Mouse (Mus musculus) limb, embryonic 13.5 days (tissue): ENCODE data around the gene Zfp512b. TPM values are rescaled to one million over a fixed set of nuclear protein-coding genes. Genes with fewer than 3 reads are reported as not detected.

Source experiments
- ATAC-seq: fragments of 200-750 bp; cut with Nextera tagmentation; 2 replicates; pipeline ENCODE4 v1.8.0; 2017; ENCODE audit warnings: low read depth, moderate number of reproducible peaks, moderate TSS enrichment; ENCODE audit not compliant: low FRiP score
- H3K27ac ChIP-seq: fragments of 300-500 bp; sonication (generic); 2 replicates; pipeline ENCODE4 v1.5.1; 2015; ENCODE audit warnings: inconsistent platforms, mild to moderate bottlenecking, moderate library complexity
- H3K27me3 ChIP-seq: fragments of 300-500 bp; sonication (generic); 2 replicates; pipeline ENCODE4 v1.6.1; 2015; ENCODE audit warnings: mild to moderate bottlenecking, inconsistent platforms
- H3K36me3 ChIP-seq: fragments of 300-500 bp; sonication (generic); 2 replicates; pipeline ENCODE4 v1.6.1; 2015; ENCODE audit warnings: inconsistent platforms, mild to moderate bottlenecking, moderate library complexity
- H3K4me1 ChIP-seq: fragments of 300-500 bp; sonication (generic); 2 replicates; pipeline ENCODE4 v1.6.1; 2015; ENCODE audit warnings: inconsistent platforms
- H3K4me2 ChIP-seq: fragments of 300-500 bp; sonication (generic); replicated peaks from 2 replicates; pipeline ENCODE4 v1.6.1; 2015; ENCODE audit warnings: inconsistent platforms, mild to moderate bottlenecking, moderate library complexity
- H3K4me3 ChIP-seq: fragments of 300-500 bp; sonication (generic); 2 replicates; pipeline ENCODE4 v1.5.1; 2015; ENCODE audit warnings: moderate library complexity, mild to moderate bottlenecking, inconsistent platforms
- H3K9ac ChIP-seq: fragments of 300-500 bp; sonication (generic); 2 replicates; pipeline ENCODE4 v1.6.1; 2015; ENCODE audit warnings: mild to moderate bottlenecking, inconsistent platforms
- H3K9me3 ChIP-seq: fragments of 300-500 bp; sonication (generic); 2 replicates; pipeline ENCODE4 v1.6.1; 2016; ENCODE audit warnings: inconsistent platforms
- WGBS: fragments of 180-500 bp; shearing (Covaris S2); methylation state at CpG from one replicate; pipeline ENCODE4 v1.1.7; 2015; 5-methylcytosine and 5-hydroxymethylcytosine counted together
- polyA plus RNA-seq: library from polyadenylated mRNA; unstranded; fragments of >200 nt; fragmentation: Nextera tagmentation; extraction: Ambion mirVana; gene quantifications from 2 replicates; pipeline ENCODE4 v1.2.1, GENCODE M21; 2015

Gene Zfp512b
- polyA plus RNA-seq, 1 experiment from 2014 or later = 69.4 TPM

- Histone ChIP-seq H3K4me1 (peaks cover 17% of the 10 kb centered on the region), H3K36me3 (peaks cover 20% of the 10 kb centered on the region), H3K4me2 (no peak overlapping the region), H3K9me3 (no peaks in the 10 kb centered on the region), H3K4me3 (no peak overlapping the region), H3K27ac (no peak overlapping the region), H3K27me3 (no peaks in the 10 kb centered on the region), H3K9ac (0 out of 2 replicates have a peak overlapping the region, but pooled peaks have one; percentile 2)
- ATAC-seq = no peak
- WGBS = 85% methylated on average over 7 of the region's 7 CpGs
These were observed 14.5 kb downstream of the Zfp512b start for GRCm38 (mm10) chr2:181577981-181578581.

- WGBS = 74% methylated on average over 2 of the region's 2 CpGs
- H3K4me1 ChIP-seq = peaks cover 13% of the 10 kb centered on the region
- peaks cover 27% of the 10 kb centered on the region for H3K36me3 ChIP-seq
- H3K4me3 ChIP-seq = no peak overlapping the region
- no peak overlapping the region for H3K9ac ChIP-seq
- no peaks in the 10 kb centered on the region for H3K27me3 ChIP-seq
- H3K9me3 ChIP-seq = no peaks in the 10 kb centered on the region
- no peak overlapping the region for H3K27ac ChIP-seq
- ATAC-seq = no peak
- H3K4me2 ChIP-seq = no peak overlapping the region
These were observed 15.5 kb downstream of the Zfp512b start for GRCm38 (mm10) chr2:181577126-181577525.

GRCm38 (mm10) chr2:181576613-181577012 is 16.0 kb downstream of the Zfp512b start:
- 87% methylated on average over 2 of the region's 2 CpGs for WGBS
- Histone ChIP-seq H3K4me3 (no peak overlapping the region), H3K36me3 (peaks cover 32% of the 10 kb centered on the region), H3K27me3 (no peaks in the 10 kb centered on the region), H3K4me1 (peaks cover 10% of the 10 kb centered on the region), H3K9me3 (no peaks in the 10 kb centered on the region), H3K4me2 (no peak overlapping the region), H3K9ac (no peak overlapping the region), H3K27ac (no peak overlapping the region)
- no peak for ATAC-seq

GRCm38 (mm10) chr2:181574921-181575545 is 17.6 kb downstream of the Zfp512b start:
- peaks cover 34% of the 10 kb centered on the region for H3K36me3 ChIP-seq
- no peak for ATAC-seq
- no peak overlapping the region for H3K4me2 ChIP-seq
- 92% methylated on average over 7 of the region's 7 CpGs for WGBS
- H3K9ac ChIP-seq = no peak overlapping the region
- 0 out of 2 replicates have a peak, but pooled peaks cover 1% of the 10 kb centered on the region for H3K4me1 ChIP-seq
- H3K27me3 ChIP-seq = no peaks in the 10 kb centered on the region
- H3K27ac ChIP-seq = no peak overlapping the region
- H3K9me3 ChIP-seq = no peaks in the 10 kb centered on the region
- no peak overlapping the region for H3K4me3 ChIP-seq

- Histone ChIP-seq H3K27ac (no peak overlapping the region), H3K27me3 (no peaks in the 10 kb centered on the region), H3K4me2 (no peak overlapping the region), H3K9ac (no peak overlapping the region), H3K36me3 (peaks cover 36% of the 10 kb centered on the region), H3K9me3 (no peaks in the 10 kb centered on the region), H3K4me1 (no peaks in the 10 kb centered on the region), H3K4me3 (no peak overlapping the region)
- WGBS = 90% methylated on average over 9 of the region's 9 CpGs
- no peak for ATAC-seq
These were observed 18.6 kb downstream of the Zfp512b start for GRCm38 (mm10) chr2:181573961-181574360.

- Histone ChIP-seq H3K9ac (no peak overlapping the region), H3K9me3 (no peaks in the 10 kb centered on the region), H3K4me1 (no peaks in the 10 kb centered on the region), H3K27ac (no peak overlapping the region), H3K4me2 (no peak overlapping the region), H3K36me3 (peaks cover 36% of the 10 kb centered on the region), H3K27me3 (no peaks in the 10 kb centered on the region), H3K4me3 (no peak overlapping the region)
- no peak for ATAC-seq
- WGBS = 94% methylated on average over 15 of the region's 15 CpGs
These were observed 19.4 kb downstream of the Zfp512b start for GRCm38 (mm10) chr2:181572921-181573920.

GRCm38 (mm10) chr2:181571941-181572670 is 20.5 kb downstream of the Zfp512b start:
- 87% methylated on average over 11 of the region's 11 CpGs for WGBS
- H3K4me2 ChIP-seq = no peak overlapping the region
- H3K4me3 ChIP-seq = no peak overlapping the region
- H3K9me3 ChIP-seq = no peaks in the 10 kb centered on the region
- H3K36me3 ChIP-seq = peaks cover 36% of the 10 kb centered on the region
- H3K27ac ChIP-seq = no peak overlapping the region
- no peaks in the 10 kb centered on the region for H3K4me1 ChIP-seq
- ATAC-seq = no peak
- no peaks in the 10 kb centered on the region for H3K27me3 ChIP-seq
- H3K9ac ChIP-seq = no peak overlapping the region

- Histone ChIP-seq H3K4me2 (no peak overlapping the region), H3K4me3 (no peak overlapping the region), H3K27ac (no peak overlapping the region), H3K4me1 (no peaks in the 10 kb centered on the region), H3K27me3 (no peaks in the 10 kb centered on the region), H3K9me3 (no peaks in the 10 kb centered on the region), H3K9ac (no peak overlapping the region), H3K36me3 (peaks cover 36% of the 10 kb centered on the region)
- no peak for ATAC-seq
- 73% methylated on average over 6 of the region's 6 CpGs for WGBS
These were observed 21.5 kb downstream of the Zfp512b start for GRCm38 (mm10) chr2:181570921-181571595.

- H3K9me3 ChIP-seq = no peaks in the 10 kb centered on the region
- 86% methylated on average over 8 of the region's 8 CpGs for WGBS
- H3K9ac ChIP-seq = no peak overlapping the region
- H3K4me1 ChIP-seq = no peaks in the 10 kb centered on the region
- no peak overlapping the region for H3K4me3 ChIP-seq
- no peaks in the 10 kb centered on the region for H3K27me3 ChIP-seq
- no peak for ATAC-seq
- H3K36me3 ChIP-seq = peaks cover 36% of the 10 kb centered on the region
- no peak overlapping the region for H3K27ac ChIP-seq
- no peak overlapping the region for H3K4me2 ChIP-seq
These were observed 22.2 kb downstream of the Zfp512b start for GRCm38 (mm10) chr2:181570375-181570774.

GRCm38 (mm10) chr2:181569856-181570255 is 22.7 kb downstream of the Zfp512b start:
- Histone ChIP-seq H3K4me3 (no peak overlapping the region), H3K9me3 (no peaks in the 10 kb centered on the region), H3K27me3 (no peaks in the 10 kb centered on the region), H3K36me3 (peaks cover 36% of the 10 kb centered on the region), H3K9ac (no peak overlapping the region), H3K27ac (no peak overlapping the region), H3K4me1 (no peaks in the 10 kb centered on the region), H3K4me2 (no peak overlapping the region)
- ATAC-seq = no peak
- 92% methylated on average over 10 of the region's 10 CpGs for WGBS

GRCm38 (mm10) chr2:181568272-181569008 is 24.2 kb downstream of the Zfp512b start:
- Histone ChIP-seq H3K9me3 (no peaks in the 10 kb centered on the region), H3K4me2 (no peak overlapping the region), H3K27ac (no peak overlapping the region), H3K4me3 (no peak overlapping the region), H3K36me3 (peaks cover 22% of the 10 kb centered on the region), H3K4me1 (no peaks in the 10 kb centered on the region), H3K27me3 (no peaks in the 10 kb centered on the region), H3K9ac (no peak overlapping the region)
- ATAC-seq = no peak
- 80% methylated on average over 7 of the region's 7 CpGs for WGBS
